Comparison of ENCODE assay signal across 12 mouse cellular contexts in the genomic region with DNA sequence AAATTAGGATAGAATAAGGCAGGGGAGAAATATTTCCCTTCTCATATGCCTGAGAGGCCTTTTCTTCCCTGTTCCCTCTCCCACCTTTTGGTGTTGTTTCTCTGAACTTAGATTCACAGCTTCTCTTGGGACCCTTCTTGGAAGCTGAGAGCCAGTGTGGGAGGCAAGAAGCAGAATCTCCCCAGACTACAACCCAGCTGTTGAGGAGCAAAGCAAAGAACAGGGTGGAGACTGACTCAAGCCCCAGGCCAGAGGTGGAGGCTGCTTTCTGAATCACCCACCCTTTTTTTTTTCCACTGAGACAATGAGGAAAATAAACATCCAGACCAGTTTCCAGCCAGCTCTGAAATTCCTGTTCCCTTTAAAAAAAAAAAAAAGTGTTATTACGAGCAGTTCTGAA.
A peak's percentile ranks its signal among the peaks of the same experiment; 100 is the strongest.
DNase-seq lines count a peak whose midpoint lies in the region; ATAC-seq and TF ChIP-seq lines count a peak whose summit lies in the region.
"Had no signal": no experiment of that assay in that cellular context is flagged by ENCODE, and none has a peak within 500 bp of the region (broad histone marks: within the 10 kb centered on the region; RNA-seq: fewer than 3 reads in every experiment).

No protein-coding gene starts in this region.

- H3K27ac ChIP-seq in stomach, embryonic 15.5 days: peak overlapping the region; percentile 23; the same call in 1 of the 2 replicates
- no peak overlapping the region for H3K27ac ChIP-seq in stomach, postnatal 0 days (replicated peaks)
- peak overlapping the region; percentile 71 for H3K27ac ChIP-seq in heart, postnatal 0 days (ENCODE audit: low read depth)

- DNase-seq in gastrocnemius, adult 18-20 months (ENCODE audit: low spot score): peak; percentile 70
- DNase-seq in gastrocnemius, postnatal 10 days: no peak
- no peak for DNase-seq in stomach, postnatal 0 days (ENCODE audit: low spot score)
- peak; percentile 43 for DNase-seq in heart, postnatal 0 days (ENCODE audit: low spot score)
- DNase-seq in lung, postnatal 36 days: peak; percentile 56
- no peak for DNase-seq in thymus, postnatal 25 days
- DNase-seq in right cerebral cortex, adult 2 months (ENCODE audit: low spot score in 2 of 2): no peak
- DNase-seq: adrenal gland, adult 8-10 months; cerebellum, adult 8-10 months; layer of hippocampus, adult 9-11 months; liver had no signal

- H3K9me3 ChIP-seq in stomach, embryonic 15.5 days: no peaks in the 10 kb centered on the region
- H3K9me3 ChIP-seq in stomach, postnatal 0 days (ENCODE audit: control insufficient read depth, low read length): no peaks in the 10 kb centered on the region
- H3K9me3 ChIP-seq in heart, postnatal 0 days (replicated peaks; ENCODE audit: control insufficient read depth, low read length): no peaks in the 10 kb centered on the region

- no peaks in the 10 kb centered on the region for H3K36me3 ChIP-seq in stomach, embryonic 15.5 days
- H3K36me3 ChIP-seq in stomach, postnatal 0 days (ENCODE audit: control insufficient read depth, insufficient read depth, low read length): 0 out of 2 replicates have a peak, but pooled peaks cover 2% of the 10 kb centered on the region
- H3K36me3 ChIP-seq in heart, postnatal 0 days (replicated peaks; ENCODE audit: control insufficient read depth, insufficient read depth, low read length): no peaks in the 10 kb centered on the region

- no peak for TF ChIP-seq CTCF in stomach, postnatal 0 days (IDR thresholded peaks at IDR 0.05; ENCODE audit: low read depth)
- no peak for TF ChIP-seq CTCF in heart, postnatal 0 days (IDR thresholded peaks at IDR 0.05; ENCODE audit: low read depth)

- no peak overlapping the region for H3K9ac ChIP-seq in stomach, embryonic 15.5 days
- H3K9ac ChIP-seq in stomach, postnatal 0 days (ENCODE audit: low read length): no peak overlapping the region
- no peak overlapping the region for H3K9ac ChIP-seq in heart, postnatal 0 days (replicated peaks; ENCODE audit: low read depth, low read length)

- peaks cover 9% of the 10 kb centered on the region; the same call in 1 of the 2 replicates for H3K4me1 ChIP-seq in stomach, embryonic 15.5 days
- no peaks in the 10 kb centered on the region for H3K4me1 ChIP-seq in stomach, postnatal 0 days (replicated peaks; ENCODE audit: control insufficient read depth, insufficient read depth)
- H3K4me1 ChIP-seq in heart, postnatal 0 days (ENCODE audit: control insufficient read depth, insufficient read depth): no peaks in the 10 kb centered on the region

- no peaks in the 10 kb centered on the region for H3K27me3 ChIP-seq in stomach, embryonic 15.5 days (replicated peaks)
- no peaks in the 10 kb centered on the region for H3K27me3 ChIP-seq in stomach, postnatal 0 days (ENCODE audit: control insufficient read depth, insufficient read depth, low read length)
- no peaks in the 10 kb centered on the region for H3K27me3 ChIP-seq in heart, postnatal 0 days (ENCODE audit: control insufficient read depth, insufficient read depth, low read length)

- 56% methylated on average over 1 of the region's 1 CpGs for WGBS in stomach, embryonic 15.5 days
- 15% methylated on average over 1 of the region's 1 CpGs for WGBS in stomach, postnatal 0 days
- 35% methylated on average over 1 of the region's 1 CpGs for WGBS in heart, postnatal 0 days

- no peak for ATAC-seq in stomach, embryonic 15.5 days (ENCODE audit: insufficient read depth, low FRiP score, low read depth)
- no peak for ATAC-seq in stomach, postnatal 0 days (ENCODE audit: low FRiP score, low TSS enrichment)
- peak; percentile 57 for ATAC-seq in heart, postnatal 0 days (ENCODE audit: insufficient read depth, low read depth)

- TF ChIP-seq EP300 in stomach, postnatal 0 days (optimal IDR thresholded peaks at IDR 0.05): no peak
- TF ChIP-seq EP300 in heart, postnatal 0 days (IDR thresholded peaks at IDR 0.05; ENCODE audit: low read depth): no peak

- H3K4me2 ChIP-seq in stomach, embryonic 15.5 days: no peak overlapping the region
- H3K4me2 ChIP-seq in stomach, postnatal 0 days (replicated peaks; ENCODE audit: low read depth): no peak overlapping the region
- no peak overlapping the region for H3K4me2 ChIP-seq in heart, postnatal 0 days (ENCODE audit: low read depth, low read length)

- no peak overlapping the region for H3K4me3 ChIP-seq in stomach, embryonic 15.5 days (replicated peaks)
- no peak overlapping the region for H3K4me3 ChIP-seq in stomach, postnatal 0 days (ENCODE audit: low read depth, low read length)
- H3K4me3 ChIP-seq in heart, postnatal 0 days (ENCODE audit: low read depth, low read length): no peak overlapping the region

Comparison
In these comparisons a context has a peak if more than half of its experiments do, and no peak if none do; other contexts are left out.
1. DNase-seq: peak in gastrocnemius, adult 18-20 months (single experiment), heart, postnatal 0 days (single experiment) and lung, postnatal 36 days (single experiment); none in gastrocnemius, postnatal 10 days (single experiment), stomach, postnatal 0 days (single experiment), thymus, postnatal 25 days (single experiment) and right cerebral cortex, adult 2 months (0 of 2).